Mouse (Mus musculus) thymus, adult 2 months (tissue): ENCODE results near the gene Slc51a. TPM values are rescaled to one million over a fixed set of nuclear protein-coding genes. Genes with fewer than 3 reads are reported as not detected.

ENCODE experiments used
- DNase-seq: peaks from one replicate; pipeline ENCODE4 v3.0.0; 2021
- H3K27ac ChIP-seq: fragments of 200-500 bp; 2 replicates; pipeline ENCODE4 v1.5.1; 2012; ENCODE audit warnings: low read length, control low read depth; ENCODE audit not compliant: control insufficient read depth, insufficient read depth
- H3K27me3 ChIP-seq: fragments of 200-500 bp; 2 replicates; pipeline ENCODE4 v1.6.1; 2012; ENCODE audit warnings: mild to moderate bottlenecking, low read length, moderate library complexity, mixed read lengths; ENCODE audit not compliant: control insufficient read depth, insufficient read depth
- H3K36me3 ChIP-seq: fragments of 200-500 bp; 2 replicates; pipeline ENCODE4 v1.6.1; 2012; ENCODE audit warnings: mild to moderate bottlenecking, low read length, moderate library complexity; ENCODE audit not compliant: control insufficient read depth, insufficient read depth
- H3K4me1 ChIP-seq: fragments of 200-500 bp; replicated peaks from 2 replicates; pipeline ENCODE4 v1.6.1; 2012; ENCODE audit warnings: low read length; ENCODE audit not compliant: control insufficient read depth, insufficient read depth
- H3K4me3 ChIP-seq: fragments of 200-500 bp; 2 replicates; pipeline ENCODE4 v1.5.1; 2012; ENCODE audit warnings: mild to moderate bottlenecking, low read length, control low read depth, moderate library complexity; ENCODE audit not compliant: control insufficient read depth, insufficient read depth
- CTCF ChIP-seq: fragments of 200-500 bp; IDR thresholded peaks from 2 replicates; pipeline ENCODE4 v1.5.1; 2012; ENCODE audit warnings: mild to moderate bottlenecking, control low read depth, low read length, moderate library complexity, borderline replicate concordance; ENCODE audit not compliant: control insufficient read depth, poor library complexity, insufficient read depth; ENCODE audit errors: extremely low read depth
- POLR2A ChIP-seq: fragments of 200-500 bp; IDR thresholded peaks from 2 replicates; pipeline ENCODE4 v1.6.1; 2012; ENCODE audit warnings: mild to moderate bottlenecking, low read length, control low read depth, moderate library complexity; ENCODE audit not compliant: control insufficient read depth, poor library complexity, insufficient read depth; ENCODE audit errors: extremely low read depth
- WGBS: fragments of 180-500 bp; shearing (Covaris S2); methylation state at CpG from one replicate; pipeline ENCODE4 v1.1.7; 2018; 5-methylcytosine and 5-hydroxymethylcytosine counted together
- polyA plus RNA-seq: library from polyadenylated mRNA; depleted of rRNA; stranded (reverse); fragments of >200 nt; gene quantifications from 2 replicates; pipeline ENCODE4 v1.2.3, GENCODE M21; 2012

Gene Slc51a
- polyA plus RNA-seq, 1 experiment, result 1.3 TPM

DNA sequence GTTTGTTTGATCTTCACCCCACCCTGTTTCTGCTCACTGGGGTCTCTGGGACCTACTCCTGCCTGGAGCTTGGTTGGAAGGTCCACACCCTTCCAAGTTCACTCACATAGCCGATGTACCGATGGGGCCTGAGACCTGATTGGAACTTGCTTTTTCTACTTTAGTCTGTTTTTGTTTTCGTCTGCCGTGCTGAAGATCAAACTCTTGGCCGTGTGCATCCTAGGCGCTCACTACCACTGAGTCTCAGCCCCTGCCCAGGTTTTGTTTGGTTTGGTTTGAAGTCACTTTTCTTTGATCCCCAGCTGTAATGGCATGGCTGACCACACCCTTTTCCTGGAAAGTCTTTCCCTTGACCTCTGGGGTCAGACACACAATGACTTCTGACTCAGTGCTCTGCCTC lies 25.7 kb upstream of the Slc51a start:
- 96% methylated on average over 6 of the region's 6 CpGs for WGBS
- Histone ChIP-seq H3K4me1 (peaks cover 41% of the 10 kb centered on the region), H3K27me3 (no peaks in the 10 kb centered on the region), H3K36me3 (no peaks in the 10 kb centered on the region), H3K4me3 (no peak overlapping the region), H3K27ac (no peak overlapping the region)
- DNase-seq, result no peak
- TF ChIP-seq CTCF, result no peak
- TF ChIP-seq POLR2A, result no peak

DNA sequence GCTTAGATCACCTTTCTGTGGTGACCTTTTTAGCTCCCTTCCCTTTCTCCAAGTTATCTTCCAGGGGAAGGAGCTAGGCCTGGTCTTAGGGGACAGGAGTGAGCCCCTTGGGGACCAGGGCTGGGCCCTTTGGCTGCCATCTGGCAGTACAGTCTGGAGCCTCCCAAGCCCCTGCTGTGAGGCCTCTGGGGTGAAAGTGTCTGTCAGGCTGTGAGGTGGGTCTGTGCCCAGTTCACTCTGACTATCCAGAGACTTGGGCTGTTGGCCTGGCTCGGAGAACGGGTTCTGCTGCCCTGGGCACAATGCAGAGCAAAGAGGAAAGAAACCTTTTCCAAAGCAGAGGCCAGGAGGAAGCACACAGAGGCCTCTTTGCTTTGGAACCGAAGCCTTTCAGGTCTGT lies 25.2 kb upstream of the Slc51a start:
- WGBS, result 93% methylated on average over 3 of the region's 3 CpGs
- H3K27me3 ChIP-seq, result no peaks in the 10 kb centered on the region
- DNase-seq, result no peak
- peaks cover 37% of the 10 kb centered on the region for H3K4me1 ChIP-seq
- H3K36me3 ChIP-seq, result no peaks in the 10 kb centered on the region
- H3K4me3 ChIP-seq, result no peak overlapping the region
- H3K27ac ChIP-seq, result no peak overlapping the region
- TF ChIP-seq POLR2A (no peak), CTCF (no peak)

DNA sequence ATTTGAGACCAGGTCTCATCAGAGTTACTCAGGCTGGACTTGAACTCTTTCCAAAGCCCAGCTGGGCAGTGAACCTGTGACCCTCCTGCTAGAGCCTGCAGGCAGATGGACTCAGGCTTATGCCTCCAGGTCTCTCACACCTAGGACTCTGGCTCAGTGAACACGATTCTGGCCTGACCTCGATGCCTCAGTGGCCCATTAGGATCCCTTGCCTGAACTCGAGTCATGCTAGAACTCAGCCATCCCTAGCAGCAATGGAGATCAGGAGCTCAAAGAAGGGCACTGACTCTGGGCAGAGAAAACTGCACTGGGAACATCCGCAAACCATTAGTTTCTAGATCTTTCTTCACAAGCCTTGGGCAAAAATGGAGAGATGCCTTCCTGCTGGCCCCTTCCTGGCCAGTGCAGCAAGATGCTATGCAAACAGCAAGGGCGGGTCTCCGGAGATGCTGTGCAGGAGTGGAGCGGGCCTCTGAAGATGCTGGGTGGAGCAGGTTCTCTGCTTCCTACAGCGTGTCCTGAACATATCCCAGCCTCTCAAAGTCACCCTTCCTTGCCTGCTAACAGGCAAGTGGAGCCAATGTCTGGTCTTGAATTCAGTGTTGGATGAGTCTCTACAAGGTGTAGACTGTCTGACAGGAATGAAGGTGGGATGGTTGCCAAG lies 24.3 kb upstream of the Slc51a start:
- peaks cover 29% of the 10 kb centered on the region for H3K4me1 ChIP-seq
- H3K27ac ChIP-seq, result no peak overlapping the region
- TF ChIP-seq POLR2A (no peak), CTCF (no peak)
- no peaks in the 10 kb centered on the region for H3K36me3 ChIP-seq
- 98% methylated on average over 8 of the region's 8 CpGs for WGBS
- H3K27me3 ChIP-seq, result no peaks in the 10 kb centered on the region
- no peak for DNase-seq
- no peak overlapping the region for H3K4me3 ChIP-seq

DNA sequence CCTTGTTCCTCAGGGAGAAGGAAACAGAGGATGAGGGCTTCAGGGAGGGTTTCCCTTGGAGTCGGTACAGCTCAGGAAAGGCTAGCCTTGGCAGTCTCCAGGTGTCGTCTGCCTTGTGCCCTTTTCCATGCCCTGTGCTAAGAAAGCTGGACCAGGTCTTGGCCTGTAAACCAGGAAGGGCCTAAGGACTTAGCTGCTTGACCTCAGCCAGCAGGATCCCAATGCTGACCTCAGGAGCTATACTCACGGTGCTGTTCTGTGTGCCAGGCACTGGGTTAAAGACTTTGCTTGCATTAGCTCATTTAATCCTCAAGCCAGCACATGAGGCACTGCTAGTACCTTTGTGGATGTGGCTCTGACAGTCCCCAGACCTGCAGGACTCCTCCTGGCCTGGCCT lies 23.7 kb upstream of the Slc51a start:
- no peaks in the 10 kb centered on the region for H3K36me3 ChIP-seq
- H3K27me3 ChIP-seq, result no peaks in the 10 kb centered on the region
- DNase-seq, result no peak
- TF ChIP-seq POLR2A, result no peak
- TF ChIP-seq CTCF, result no peak
- no peak overlapping the region for H3K4me3 ChIP-seq
- peaks cover 24% of the 10 kb centered on the region for H3K4me1 ChIP-seq
- no peak overlapping the region for H3K27ac ChIP-seq
- WGBS, result 95% methylated on average over 3 of the region's 3 CpGs

DNA sequence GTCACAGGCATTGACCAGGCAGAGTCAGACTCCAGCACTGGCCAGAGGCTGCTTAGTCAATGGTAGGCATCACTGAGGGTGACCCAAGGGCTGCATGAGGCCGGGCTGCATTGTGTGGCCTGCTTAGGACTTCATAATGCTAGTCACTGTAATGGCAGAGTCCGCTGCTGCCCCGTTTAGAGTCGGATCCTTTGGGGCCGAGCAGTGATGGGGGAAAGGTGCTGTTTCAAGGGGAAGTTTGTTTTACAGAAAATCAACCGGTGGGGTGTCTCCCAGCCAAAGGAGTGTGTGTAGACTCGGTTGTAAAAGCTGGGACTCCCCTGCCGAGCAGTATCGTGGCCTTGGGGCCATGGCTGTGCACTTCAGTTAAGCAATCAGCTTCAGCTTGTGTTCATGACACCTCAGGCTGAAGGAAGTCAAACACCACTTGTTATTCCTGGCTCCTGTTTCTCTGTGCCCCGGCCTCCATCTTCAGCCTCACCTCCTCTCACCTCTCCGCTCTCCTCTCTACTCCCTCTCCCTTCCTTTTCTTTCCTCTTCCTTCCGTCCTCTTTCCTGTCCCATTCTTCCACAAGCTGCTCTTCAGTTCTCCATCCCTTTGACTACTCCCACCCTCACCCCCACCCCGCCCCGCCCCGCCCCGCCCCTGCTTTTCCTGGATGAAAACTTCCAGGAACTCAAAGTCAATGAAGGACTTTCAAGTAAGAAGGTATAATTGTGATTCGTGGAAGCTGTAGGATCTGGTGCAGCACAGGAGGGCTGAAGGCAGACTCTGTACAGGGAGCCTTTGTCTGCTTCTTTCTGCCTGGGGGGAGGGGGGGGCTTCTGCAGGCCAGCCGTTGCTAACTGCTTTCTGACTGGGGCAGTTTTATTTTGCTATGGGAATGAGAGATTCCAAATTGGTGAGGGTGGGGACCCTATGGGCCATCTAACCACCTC lies 23.0 kb upstream of the Slc51a start:
- no peak overlapping the region for H3K4me3 ChIP-seq

DNA sequence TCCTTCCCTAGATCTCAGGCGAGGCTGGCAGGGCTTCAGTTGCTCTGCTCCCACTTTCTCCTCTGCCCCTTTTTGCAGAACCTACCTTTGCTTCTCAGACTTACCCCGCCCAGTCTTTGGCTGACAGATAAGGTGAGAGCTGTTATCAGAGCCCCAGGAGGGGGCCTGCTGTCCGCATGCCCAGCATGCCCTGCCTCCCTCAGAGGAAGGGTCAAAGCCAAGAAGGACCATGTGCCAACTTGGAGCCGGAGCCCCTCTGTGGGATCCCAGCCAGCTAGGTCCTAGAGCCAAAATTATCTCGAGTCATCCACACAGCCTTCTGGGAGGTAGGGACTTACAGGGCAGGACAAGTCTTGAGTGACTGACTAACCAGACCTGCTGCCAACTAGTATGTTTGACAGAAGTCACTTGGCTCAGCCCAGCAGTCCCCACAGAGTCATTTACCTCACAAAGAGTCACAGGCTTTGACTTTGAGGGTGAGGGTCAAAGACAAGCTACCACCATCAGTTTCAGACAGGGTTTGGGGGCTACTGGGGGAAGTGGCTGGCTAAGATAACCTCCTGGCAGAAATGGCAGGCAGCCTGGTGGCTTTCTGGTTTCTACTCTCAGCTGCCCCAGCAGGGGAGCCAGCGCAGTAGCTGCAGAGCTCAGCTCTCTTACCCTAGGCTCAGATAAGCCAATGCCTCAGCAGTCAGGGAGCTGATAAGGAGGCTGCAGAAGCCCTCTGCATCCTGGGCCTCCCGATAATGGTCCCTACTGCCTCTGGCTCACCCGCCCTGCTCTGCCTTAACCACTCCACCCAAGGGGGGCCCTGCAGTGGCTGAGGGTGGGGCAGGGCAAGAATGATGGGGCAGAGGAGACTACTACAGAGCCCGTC lies 21.6 kb upstream of the Slc51a start:
- Histone ChIP-seq H3K4me3 (no peak overlapping the region), H3K27me3 (no peaks in the 10 kb centered on the region), H3K36me3 (no peaks in the 10 kb centered on the region), H3K27ac (no peak overlapping the region), H3K4me1 (peaks cover 11% of the 10 kb centered on the region)
- WGBS, result 70% methylated on average over 9 of the region's 9 CpGs
- TF ChIP-seq POLR2A, result no peak
- 0 out of 2 replicates have a peak, but pooled peaks have one; percentile 7 for TF ChIP-seq CTCF
- DNase-seq, result no peak

More for the DNA sequence above, 23.0 kb upstream of the Slc51a start:
- no peak overlapping the region for H3K27ac ChIP-seq
- DNase-seq, result no peak
- peaks cover 18% of the 10 kb centered on the region for H3K4me1 ChIP-seq
- H3K36me3 ChIP-seq, result no peaks in the 10 kb centered on the region
- no peaks in the 10 kb centered on the region for H3K27me3 ChIP-seq
- WGBS, result 87% methylated on average over 18 of the region's 18 CpGs
- TF ChIP-seq POLR2A (no peak), CTCF (no peak)
